Mouse (Mus musculus): ENCODE results near the gene Ambra1. TPM values are rescaled to one million over a fixed set of nuclear protein-coding genes. Genes with fewer than 3 reads are reported as not detected.

Gene Ambra1
- polyA plus RNA-seq, 1 experiment from 2014 or later: 20.1 TPM

DNA sequence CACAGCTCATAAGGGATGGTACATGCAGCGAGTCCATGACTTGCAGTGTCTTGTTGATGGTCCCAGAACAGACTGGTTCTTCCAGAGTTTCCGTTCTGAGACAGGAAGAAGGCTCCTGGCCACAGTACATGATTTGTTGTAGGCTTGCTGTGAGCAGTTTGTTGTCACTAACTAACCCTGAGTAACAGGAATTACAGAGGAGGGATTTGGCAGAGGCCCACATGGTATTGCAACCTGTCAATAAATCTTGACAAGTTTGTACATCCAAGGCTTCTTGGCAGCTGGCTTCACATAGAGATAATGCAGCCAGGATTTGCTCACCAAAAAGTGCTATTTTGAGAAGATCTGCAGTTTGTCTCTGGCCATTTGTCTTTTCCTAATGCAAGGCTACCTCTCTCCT, 176.2 kb downstream of the Ambra1 start:
- no peaks in the 10 kb centered on the region for H3K27me3 ChIP-seq (ENCODE audit: control insufficient read depth, insufficient read depth, low read length)
- H3K27ac ChIP-seq (ENCODE audit: low read depth, low read length): no peak overlapping the region
- H3K4me1 ChIP-seq (replicated peaks; ENCODE audit: control insufficient read depth, insufficient read depth, low read length): no peaks in the 10 kb centered on the region
- ATAC-seq (replicated peaks; ENCODE audit: low FRiP score): no peak
- H3K36me3 ChIP-seq (ENCODE audit: control insufficient read depth, insufficient read depth, low read length): no peaks in the 10 kb centered on the region; the same call in 1 of the 2 replicates
- no peaks in the 10 kb centered on the region for H3K9me3 ChIP-seq (ENCODE audit: control insufficient read depth, low read length)
- WGBS: 93% methylated on average over 2 of the region's 2 CpGs
- no peak overlapping the region for H3K4me3 ChIP-seq (ENCODE audit: low read depth, low read length)
- H3K4me2 ChIP-seq (ENCODE audit: low read depth, low read length, severe bottlenecking): no peak overlapping the region
- no peak overlapping the region for H3K9ac ChIP-seq (ENCODE audit: low read length)
- DNase-seq (ENCODE audit: low spot score): no peak

GRCm38 (mm10) chr2:91912616-91913015, 182.7 kb downstream of the Ambra1 start:
- no peak overlapping the region for H3K4me3 ChIP-seq (ENCODE audit: low read depth, low read length)
- 86% methylated on average over 3 of the region's 3 CpGs for WGBS
- ATAC-seq (replicated peaks; ENCODE audit: low FRiP score): no peak

GRCm38 (mm10) chr2:91913328-91914110, 183.6 kb downstream of the Ambra1 start:
- no peaks in the 10 kb centered on the region for H3K9me3 ChIP-seq (ENCODE audit: control insufficient read depth, low read length)
- H3K27me3 ChIP-seq (ENCODE audit: control insufficient read depth, insufficient read depth, low read length): no peaks in the 10 kb centered on the region
- H3K4me2 ChIP-seq (ENCODE audit: low read depth, low read length, severe bottlenecking): no peak overlapping the region
- ATAC-seq (replicated peaks; ENCODE audit: low FRiP score) (no peak), DNase-seq (ENCODE audit: low spot score) (no peak)
- H3K4me3 ChIP-seq (ENCODE audit: low read depth, low read length): no peak overlapping the region
- H3K9ac ChIP-seq (ENCODE audit: low read length): no peak overlapping the region
- no peak overlapping the region for H3K27ac ChIP-seq (ENCODE audit: low read depth, low read length)
- 89% methylated on average over 7 of the region's 7 CpGs for WGBS
- peaks cover 7% of the 10 kb centered on the region; the same call in 1 of the 2 replicates for H3K36me3 ChIP-seq (ENCODE audit: control insufficient read depth, insufficient read depth, low read length)
- H3K4me1 ChIP-seq (replicated peaks; ENCODE audit: control insufficient read depth, insufficient read depth, low read length): no peaks in the 10 kb centered on the region

More at GRCm38 (mm10) chr2:91912616-91913015, 182.7 kb downstream of the Ambra1 start:
- no peak overlapping the region for H3K27ac ChIP-seq (ENCODE audit: low read depth, low read length)
- peaks cover 7% of the 10 kb centered on the region; the same call in 1 of the 2 replicates for H3K36me3 ChIP-seq (ENCODE audit: control insufficient read depth, insufficient read depth, low read length)
- H3K4me1 ChIP-seq (replicated peaks; ENCODE audit: control insufficient read depth, insufficient read depth, low read length): no peaks in the 10 kb centered on the region
- DNase-seq (ENCODE audit: low spot score): no peak
- H3K27me3 ChIP-seq (ENCODE audit: control insufficient read depth, insufficient read depth, low read length): no peaks in the 10 kb centered on the region
- H3K9me3 ChIP-seq (ENCODE audit: control insufficient read depth, low read length): no peaks in the 10 kb centered on the region
- no peak overlapping the region for H3K4me2 ChIP-seq (ENCODE audit: low read depth, low read length, severe bottlenecking)
- H3K9ac ChIP-seq (ENCODE audit: low read length): no peak overlapping the region

DNA sequence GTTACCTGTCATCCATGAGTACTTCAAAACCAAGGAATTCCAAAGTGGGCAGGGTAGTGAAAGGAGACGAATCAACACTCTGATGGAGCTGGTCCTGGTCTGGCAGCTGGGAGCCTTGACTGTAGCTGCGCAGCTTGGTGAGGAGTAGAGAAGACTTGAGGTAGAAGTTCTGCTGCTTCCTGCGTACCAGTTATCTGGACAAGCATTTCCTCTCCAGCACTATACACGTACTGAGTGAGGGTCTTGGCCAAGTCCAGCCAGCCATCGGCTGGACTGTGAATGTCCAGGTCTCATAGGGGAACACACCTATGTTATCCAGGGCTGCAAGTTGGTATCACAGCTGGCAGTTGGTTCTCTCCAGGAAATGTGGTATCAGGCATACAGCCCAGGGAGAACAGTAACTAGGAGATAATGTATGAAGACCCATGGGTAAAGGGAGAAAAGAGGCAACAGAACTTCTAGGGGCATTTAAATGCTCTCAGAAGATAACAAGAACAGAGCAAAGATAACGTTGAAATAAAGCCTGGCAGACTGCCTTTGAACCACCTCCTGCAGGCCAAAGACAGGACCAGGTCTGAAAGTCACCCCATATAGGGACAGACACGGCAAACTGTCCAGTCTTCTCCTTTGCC, 186.5 kb downstream of the Ambra1 start:
- no peak overlapping the region for H3K4me2 ChIP-seq (ENCODE audit: low read depth, low read length, severe bottlenecking)
- H3K4me3 ChIP-seq (ENCODE audit: low read depth, low read length): no peak overlapping the region
- H3K9ac ChIP-seq (ENCODE audit: low read length): no peak overlapping the region
- H3K36me3 ChIP-seq (ENCODE audit: control insufficient read depth, insufficient read depth, low read length): peaks cover 7% of the 10 kb centered on the region; the same call in 1 of the 2 replicates
- ATAC-seq (replicated peaks; ENCODE audit: low FRiP score): no peak
- peaks cover 2% of the 10 kb centered on the region; the same call in 1 of the 2 replicates for H3K4me1 ChIP-seq (replicated peaks; ENCODE audit: control insufficient read depth, insufficient read depth, low read length)
- no peaks in the 10 kb centered on the region for H3K9me3 ChIP-seq (ENCODE audit: control insufficient read depth, low read length)
- H3K27me3 ChIP-seq (ENCODE audit: control insufficient read depth, insufficient read depth, low read length): peaks cover 15% of the 10 kb centered on the region
- DNase-seq (ENCODE audit: low spot score): no peak
- WGBS: 91% methylated on average over 7 of the region's 7 CpGs
- no peak overlapping the region for H3K27ac ChIP-seq (ENCODE audit: low read depth, low read length)

DNA sequence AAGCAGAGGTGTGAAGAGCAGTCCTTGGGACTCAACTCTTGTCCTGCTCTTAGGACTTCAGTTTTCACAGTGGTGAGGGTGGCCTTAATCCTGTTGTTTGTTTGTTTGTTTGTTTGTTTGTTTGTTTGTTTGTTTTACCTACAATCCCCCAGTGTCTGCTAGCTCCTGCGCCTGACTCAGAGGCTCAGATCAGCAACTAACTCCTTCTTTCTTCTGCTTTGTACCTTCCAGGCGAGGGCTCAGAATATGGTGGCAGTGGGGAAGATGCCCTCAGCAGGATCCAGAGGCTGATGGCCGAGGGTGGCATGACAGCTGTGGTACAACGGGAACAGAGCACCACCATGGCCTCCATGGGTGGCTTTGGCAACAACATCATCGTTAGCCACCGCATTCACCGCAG, 187.2 kb downstream of the Ambra1 start:
- no peak overlapping the region for H3K27ac ChIP-seq (ENCODE audit: low read depth, low read length)
- WGBS: 90% methylated on average over 7 of the region's 7 CpGs
- no peak overlapping the region for H3K4me2 ChIP-seq (ENCODE audit: low read depth, low read length, severe bottlenecking)
- H3K27me3 ChIP-seq (ENCODE audit: control insufficient read depth, insufficient read depth, low read length): peaks cover 21% of the 10 kb centered on the region
- DNase-seq (ENCODE audit: low spot score) (no peak), ATAC-seq (replicated peaks; ENCODE audit: low FRiP score) (no peak)
- H3K36me3 ChIP-seq (ENCODE audit: control insufficient read depth, insufficient read depth, low read length): peaks cover 6% of the 10 kb centered on the region; the same call in 1 of the 2 replicates
- H3K4me1 ChIP-seq (replicated peaks; ENCODE audit: control insufficient read depth, insufficient read depth, low read length): peaks cover 3% of the 10 kb centered on the region; the same call in 1 of the 2 replicates
- H3K4me3 ChIP-seq (ENCODE audit: low read depth, low read length): no peak overlapping the region
- no peak overlapping the region for H3K9ac ChIP-seq (ENCODE audit: low read length)
- no peaks in the 10 kb centered on the region for H3K9me3 ChIP-seq (ENCODE audit: control insufficient read depth, low read length)

DNA sequence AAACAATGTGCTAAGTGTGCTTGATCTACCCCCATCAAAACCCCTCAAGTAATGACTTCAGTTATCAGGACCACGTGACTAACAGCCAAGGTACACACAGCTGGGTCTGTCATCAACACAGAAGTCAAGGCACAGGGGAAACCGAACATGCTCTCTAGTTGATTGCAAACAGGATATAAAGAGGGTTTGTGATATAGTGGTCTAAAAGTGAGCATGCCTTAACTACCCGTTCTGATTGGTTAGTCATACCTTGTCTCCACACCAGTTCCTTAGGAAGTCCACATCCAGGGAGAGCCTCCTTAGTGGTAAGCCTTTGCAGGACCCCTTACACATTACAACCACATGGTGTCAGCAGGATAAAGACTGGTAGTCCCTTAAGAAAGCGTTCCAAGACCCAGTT, 190.2 kb downstream of the Ambra1 start:
- Histone ChIP-seq H3K36me3 (ENCODE audit: control insufficient read depth, insufficient read depth, low read length) (no peaks in the 10 kb centered on the region), H3K4me3 (ENCODE audit: low read depth, low read length) (no peak overlapping the region), H3K9me3 (ENCODE audit: control insufficient read depth, low read length) (no peaks in the 10 kb centered on the region), H3K27ac (ENCODE audit: low read depth, low read length) (no peak overlapping the region), H3K9ac (ENCODE audit: low read length) (no peak overlapping the region), H3K4me1 (replicated peaks; ENCODE audit: control insufficient read depth, insufficient read depth, low read length) (peaks cover 17% of the 10 kb centered on the region; the same call in 1 of the 2 replicates), H3K27me3 (ENCODE audit: control insufficient read depth, insufficient read depth, low read length) (peaks cover 47% of the 10 kb centered on the region), H3K4me2 (ENCODE audit: low read depth, low read length, severe bottlenecking) (no peak overlapping the region)
- DNase-seq (ENCODE audit: low spot score): no peak
- no peak for ATAC-seq (replicated peaks; ENCODE audit: low FRiP score)
- 77% methylated on average over 4 of the region's 4 CpGs for WGBS

DNA sequence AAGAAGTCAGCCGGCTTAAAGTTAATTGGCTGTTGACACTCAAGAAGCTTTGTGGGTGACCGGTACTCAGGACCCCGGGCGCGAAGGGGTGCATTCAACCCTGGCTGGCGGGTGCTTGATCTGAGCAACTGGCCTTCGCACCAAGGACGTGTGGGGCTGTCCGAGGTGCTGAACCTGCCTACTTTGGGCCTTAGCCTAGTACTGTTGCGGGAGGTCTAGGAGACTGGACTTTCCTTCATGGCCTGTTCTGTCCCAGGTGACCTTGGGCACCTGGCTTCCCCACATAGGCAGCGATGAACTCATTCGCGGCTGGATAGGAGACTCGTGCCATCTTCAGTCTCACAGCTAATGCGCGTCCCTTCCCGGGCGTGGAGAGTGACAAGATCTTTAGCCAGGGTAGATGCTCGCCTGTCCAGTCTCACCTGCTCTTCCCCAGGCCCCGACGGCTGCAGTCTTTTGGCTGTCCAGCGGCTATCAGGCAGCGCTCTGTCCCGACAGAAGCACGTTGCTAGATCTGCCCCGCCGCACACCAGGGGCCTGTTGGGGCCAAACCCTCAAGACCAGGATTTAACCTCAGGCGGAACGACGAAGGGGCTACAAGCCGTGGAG, 191.4 kb downstream of the Ambra1 start:
- Histone ChIP-seq H3K27ac (ENCODE audit: low read depth, low read length) (no peak overlapping the region), H3K27me3 (ENCODE audit: control insufficient read depth, insufficient read depth, low read length) (peaks cover 47% of the 10 kb centered on the region), H3K9ac (ENCODE audit: low read length) (peak overlapping the region; percentile 39; the same call in 1 of the 2 replicates), H3K4me3 (ENCODE audit: low read depth, low read length) (peak overlapping the region; percentile 53), H3K9me3 (ENCODE audit: control insufficient read depth, low read length) (no peaks in the 10 kb centered on the region), H3K36me3 (ENCODE audit: control insufficient read depth, insufficient read depth, low read length) (no peaks in the 10 kb centered on the region), H3K4me1 (replicated peaks; ENCODE audit: control insufficient read depth, insufficient read depth, low read length) (peaks cover 17% of the 10 kb centered on the region; the same call in 1 of the 2 replicates), H3K4me2 (ENCODE audit: low read depth, low read length, severe bottlenecking) (peak overlapping the region; percentile 92)
- ATAC-seq (replicated peaks; ENCODE audit: low FRiP score) (no peak; the same call in 1 of the 2 replicates), DNase-seq (ENCODE audit: low spot score) (peak; percentile 74)
- WGBS: 4% methylated on average over 31 of the region's 31 CpGs

GRCm38 (mm10) chr2:91921790-91922570, 192.0 kb downstream of the Ambra1 start:
- H3K9ac ChIP-seq (ENCODE audit: low read length): peak overlapping the region; percentile 39
- peaks cover 47% of the 10 kb centered on the region for H3K27me3 ChIP-seq (ENCODE audit: control insufficient read depth, insufficient read depth, low read length)
- no peaks in the 10 kb centered on the region for H3K36me3 ChIP-seq (ENCODE audit: control insufficient read depth, insufficient read depth, low read length)
- H3K9me3 ChIP-seq (ENCODE audit: control insufficient read depth, low read length): no peaks in the 10 kb centered on the region
- under 1% methylated on average over 64 of the region's 64 CpGs for WGBS
- H3K27ac ChIP-seq (ENCODE audit: low read depth, low read length): no peak overlapping the region
- peak; percentile 87 for DNase-seq (ENCODE audit: low spot score)
- peak; percentile 70 for ATAC-seq (replicated peaks; ENCODE audit: low FRiP score)
- peaks cover 17% of the 10 kb centered on the region; the same call in 1 of the 2 replicates for H3K4me1 ChIP-seq (replicated peaks; ENCODE audit: control insufficient read depth, insufficient read depth, low read length)
- peak overlapping the region; percentile 53 for H3K4me3 ChIP-seq (ENCODE audit: low read depth, low read length)
- peak overlapping the region; percentile 92 for H3K4me2 ChIP-seq (ENCODE audit: low read depth, low read length, severe bottlenecking)
